Mouse (Mus musculus) testis, adult 2 months (tissue): Measurements from ENCODE around the gene Rab3gap1. TPM values are rescaled to one million over a fixed set of nuclear protein-coding genes. Genes with fewer than 3 reads are reported as not detected.
A peak's percentile ranks its signal among the peaks of the same experiment; 100 is the strongest.

ENCODE experiments used
- H3K27ac ChIP-seq: fragments of 200-500 bp; 2 replicates; pipeline ENCODE4 v1.5.1; 2012; ENCODE audit warnings: low read depth, low read length; ENCODE audit not compliant: control insufficient read depth, insufficient read depth
- H3K27me3 ChIP-seq: fragments of 200-500 bp; 2 replicates; pipeline ENCODE4 v1.6.1; 2012; ENCODE audit warnings: mild to moderate bottlenecking, low read length, moderate library complexity; ENCODE audit not compliant: control insufficient read depth, insufficient read depth
- H3K36me3 ChIP-seq: fragments of 200-500 bp; 2 replicates; pipeline ENCODE4 v1.6.1; 2012; ENCODE audit warnings: mild to moderate bottlenecking, low read length; ENCODE audit not compliant: control insufficient read depth, insufficient read depth
- H3K4me1 ChIP-seq: fragments of 200-500 bp; 2 replicates; pipeline ENCODE4 v1.6.1; 2012; ENCODE audit warnings: low read length; ENCODE audit not compliant: control insufficient read depth, insufficient read depth
- H3K4me3 ChIP-seq: fragments of 200-500 bp; 2 replicates; pipeline ENCODE4 v1.5.1; 2012; ENCODE audit warnings: low read depth, mild to moderate bottlenecking, low read length, moderate library complexity, mixed read lengths; ENCODE audit not compliant: control insufficient read depth
- CTCF ChIP-seq: fragments of 200-500 bp; IDR thresholded peaks from 2 replicates; pipeline ENCODE4 v1.5.1; 2012; ENCODE audit warnings: low read depth, mild to moderate bottlenecking, inconsistent platforms, low read length, moderate library complexity; ENCODE audit not compliant: control insufficient read depth, insufficient read depth, insufficient replicate concordance
- POLR2A ChIP-seq: fragments of 200-500 bp; IDR thresholded peaks from 2 replicates; pipeline ENCODE4 v1.6.1; 2012; ENCODE audit warnings: low read depth, mild to moderate bottlenecking, inconsistent platforms, low read length, moderate library complexity; ENCODE audit not compliant: control insufficient read depth
- polyA plus RNA-seq: library from polyadenylated mRNA; depleted of rRNA; stranded (reverse); fragments of >200 nt; gene quantifications from 2 replicates; pipeline ENCODE4 v1.2.3, GENCODE M21; 2012; rRNA removed

Gene Rab3gap1
- polyA plus RNA-seq, 1 experiment: 7.7 TPM

GRCm38 (mm10) chr1:127983274-127983993 is 114.9 kb downstream of the Rab3gap1 start:
- Histone ChIP-seq H3K27me3 (no peaks in the 10 kb centered on the region), H3K4me3 (no peak overlapping the region), H3K36me3 (no peaks in the 10 kb centered on the region), H3K27ac (no peak overlapping the region), H3K4me1 (no peaks in the 10 kb centered on the region; the same call in 1 of the 2 replicates)
- TF ChIP-seq CTCF (no peak), POLR2A (no peak)

DNA sequence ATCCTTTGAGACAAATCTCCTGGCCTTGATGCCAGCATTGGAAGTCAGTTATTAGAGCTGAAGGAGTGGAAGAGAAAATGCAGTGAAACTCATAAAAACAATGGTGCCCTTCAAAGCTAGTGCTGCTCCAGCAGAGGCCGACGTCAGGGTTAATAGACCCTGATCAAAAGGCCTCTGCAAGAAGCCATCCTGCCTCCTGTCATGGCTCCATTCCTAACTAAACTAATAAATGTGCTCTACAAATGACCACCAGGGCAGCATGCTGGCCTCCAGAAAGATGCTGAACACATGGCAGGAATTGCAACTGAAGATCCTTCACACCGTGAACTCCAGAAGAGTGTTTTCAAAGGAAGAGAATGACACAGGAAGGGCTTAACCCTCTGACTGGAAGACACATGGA is 116.8 kb downstream of the Rab3gap1 start:
- Histone ChIP-seq H3K27me3 (no peaks in the 10 kb centered on the region), H3K4me3 (no peak overlapping the region), H3K27ac (no peak overlapping the region), H3K36me3 (no peaks in the 10 kb centered on the region), H3K4me1 (peaks cover 3% of the 10 kb centered on the region)
- TF ChIP-seq CTCF: no peak
- TF ChIP-seq POLR2A: no peak

DNA sequence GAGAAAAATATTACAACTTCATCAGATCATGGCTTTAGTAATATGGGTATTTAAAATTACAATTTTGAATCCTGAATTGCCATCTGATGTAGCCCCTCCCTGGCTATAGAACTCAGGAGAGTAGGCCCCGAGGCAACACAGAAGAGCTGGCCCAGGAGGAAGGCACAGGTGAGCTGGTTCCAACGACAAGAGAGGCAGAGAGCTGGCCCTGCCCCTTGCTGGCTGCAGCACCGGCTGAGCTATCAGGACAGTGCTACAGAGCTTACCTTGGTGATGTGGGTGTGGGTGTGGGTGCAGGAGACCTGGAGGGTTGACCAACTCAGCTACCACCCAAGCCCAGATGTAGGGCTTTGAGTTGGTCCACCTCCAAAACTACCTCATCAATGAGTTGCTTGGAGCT is 119.7 kb downstream of the Rab3gap1 start:
- TF ChIP-seq POLR2A: no peak
- no peak for TF ChIP-seq CTCF
- Histone ChIP-seq H3K36me3 (no peaks in the 10 kb centered on the region; the same call in none of the 2 replicates), H3K4me1 (peaks cover 3% of the 10 kb centered on the region), H3K27me3 (no peaks in the 10 kb centered on the region), H3K4me3 (no peak overlapping the region), H3K27ac (no peak overlapping the region)

DNA sequence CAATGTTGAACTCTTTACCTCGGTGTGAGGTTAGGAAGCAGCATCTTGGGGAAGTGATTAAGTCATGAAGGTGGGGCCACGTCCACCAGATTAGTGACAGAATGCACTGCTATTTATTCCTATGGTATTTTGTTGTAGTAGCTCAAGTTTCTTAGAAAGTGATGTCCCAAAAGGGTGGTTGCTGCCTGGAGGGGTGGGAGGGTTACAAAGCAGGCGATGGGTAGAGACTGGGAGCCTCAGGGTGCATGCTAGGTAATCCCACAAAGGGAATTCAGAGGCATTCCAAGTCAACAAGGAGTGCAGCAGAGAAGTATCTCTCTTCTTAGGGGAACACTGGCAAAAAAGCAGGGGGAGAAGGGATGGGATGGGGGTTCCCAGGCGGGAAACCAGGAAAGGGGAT is 120.8 kb downstream of the Rab3gap1 start:
- TF ChIP-seq CTCF (no peak), POLR2A (no peak)
- H3K36me3 ChIP-seq: no peaks in the 10 kb centered on the region; the same call in none of the 2 replicates
- no peak overlapping the region for H3K27ac ChIP-seq
- no peaks in the 10 kb centered on the region for H3K27me3 ChIP-seq
- H3K4me3 ChIP-seq: no peak overlapping the region
- peaks cover 3% of the 10 kb centered on the region for H3K4me1 ChIP-seq

- Histone ChIP-seq H3K4me1 (peaks cover 3% of the 10 kb centered on the region), H3K27me3 (no peaks in the 10 kb centered on the region), H3K4me3 (no peak overlapping the region), H3K36me3 (no peaks in the 10 kb centered on the region; the same call in none of the 2 replicates), H3K27ac (peak overlapping the region; percentile 75)
- TF ChIP-seq CTCF (no peak), POLR2A (no peak)
Measured at GRCm38 (mm10) chr1:127989876-127990731, 121.5 kb downstream of the Rab3gap1 start.

Other genes with a start within 250 kb of the Rab3gap1 start
- 0.22 and 0.30 TPM in 2 replicates for gene Tmem163, start 189.2 kb upstream of the Rab3gap1 start, polyA plus RNA-seq
- gene Acmsd, start 139.4 kb upstream of the Rab3gap1 start, polyA plus RNA-seq: not detected in 2 replicates
- gene Ccnt2, start 94.6 kb upstream of the Rab3gap1 start, polyA plus RNA-seq: 9.4 and 10.9 TPM in 2 replicates
- gene Map3k19, start 13.7 kb upstream of the Rab3gap1 start, polyA plus RNA-seq: 0.02 TPM in 1 of 2 replicates, not detected in the other
- gene Zranb3, start 234.3 kb downstream of the Rab3gap1 start, polyA plus RNA-seq: 6.4 and 7.7 TPM in 2 replicates
- 173 and 212 TPM in 2 replicates for gene R3hdm1, start 234.5 kb downstream of the Rab3gap1 start, polyA plus RNA-seq